Mouse (Mus musculus) E14TG2a.4 (cell line): Measurements from ENCODE around the gene Aff1.
A peak's percentile ranks its signal among the peaks of the same experiment; 100 is the strongest.

Source experiments
- H3K27me3 ChIP-seq: 2 replicates; pipeline ENCODE4 v1.6.1; 2014; ENCODE audit warnings: low read length, control low read depth; ENCODE audit not compliant: insufficient read depth
- H3K36me3 ChIP-seq: 2 replicates; pipeline ENCODE4 v1.6.1; 2014; ENCODE audit warnings: low read length, control low read depth; ENCODE audit not compliant: insufficient read depth
- H3K4me1 ChIP-seq: replicated peaks from 2 replicates; pipeline ENCODE4 v1.6.1; 2014; ENCODE audit warnings: low read depth, low read length, control low read depth
- H3K4me3 ChIP-seq: replicated peaks from 2 replicates; pipeline ENCODE4 v1.5.1; 2014; ENCODE audit warnings: mild to moderate bottlenecking, low read length
- H3K9me3 ChIP-seq: 2 replicates; pipeline ENCODE4 v1.6.1; 2014; ENCODE audit warnings: low read length, control low read depth
- CTCF ChIP-seq: conservative IDR thresholded peaks from 2 replicates; pipeline ENCODE4 v1.5.1; 2014; ENCODE audit warnings: low read length
- NANOG ChIP-seq: IDR thresholded peaks from 2 replicates; pipeline ENCODE4 v1.6.1; 2014; ENCODE audit warnings: borderline replicate concordance, low read length, mixed read lengths
- POU5F1 ChIP-seq: IDR thresholded peaks from 2 replicates; pipeline ENCODE4 v1.6.1; 2014; ENCODE audit warnings: low read length, borderline replicate concordance

The Aff1 gene

DNA sequence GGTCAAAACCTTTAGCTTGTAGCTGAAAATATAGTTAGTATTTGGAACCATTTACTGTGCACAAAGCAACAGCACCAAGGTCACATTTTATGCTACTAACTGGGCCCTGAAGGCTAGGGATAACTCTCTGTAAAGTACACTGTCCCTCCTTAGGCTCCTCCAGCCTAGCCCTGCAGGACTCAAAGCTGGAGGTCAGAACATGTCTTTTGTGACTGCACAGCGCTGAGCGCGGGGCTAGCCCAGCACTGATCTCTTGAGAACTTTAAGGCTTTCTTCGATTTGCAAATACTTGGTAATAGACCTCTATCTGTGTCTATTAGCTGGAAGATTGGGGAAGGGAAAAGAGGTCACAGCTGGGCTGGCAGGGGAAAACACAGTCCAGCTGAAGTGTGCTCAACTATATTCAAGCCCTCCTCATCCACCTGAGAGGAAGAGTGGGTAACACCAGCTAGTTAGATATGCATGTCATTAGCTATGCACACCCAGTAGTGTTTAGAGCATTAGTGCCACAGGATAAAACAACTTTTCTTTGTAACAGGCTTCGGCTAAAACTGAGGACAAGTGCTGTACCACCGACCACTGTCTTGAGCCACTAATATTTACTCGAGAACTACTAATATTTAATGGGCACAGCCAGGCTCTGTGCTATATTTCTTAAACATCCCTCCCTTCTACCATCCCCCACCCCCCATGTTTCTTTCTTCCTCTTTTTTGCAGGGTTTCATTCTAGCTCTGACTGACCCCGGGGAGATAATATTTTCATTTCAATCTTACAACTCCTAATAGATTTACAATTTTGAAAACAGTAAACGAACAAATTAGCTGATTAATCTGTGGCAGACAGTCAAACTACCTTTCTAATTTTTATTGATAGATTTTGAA lies 33.3 kb downstream of the Aff1 start:
- no peaks in the 10 kb centered on the region for H3K27me3 ChIP-seq
- H3K36me3 ChIP-seq, result 0 out of 2 replicates have a peak, but pooled peaks cover 10% of the 10 kb centered on the region
- H3K4me3 ChIP-seq, result peak overlapping the region; percentile 57
- no peaks in the 10 kb centered on the region for H3K9me3 ChIP-seq
- peaks cover 82% of the 10 kb centered on the region for H3K4me1 ChIP-seq
- TF ChIP-seq POU5F1 (no peak), CTCF (no peak), NANOG (no peak)

GRCm38 (mm10) chr5:103726281-103726938 lies 34.2 kb downstream of the Aff1 start:
- Histone ChIP-seq H3K36me3 (peaks cover 13% of the 10 kb centered on the region), H3K4me1 (peaks cover 82% of the 10 kb centered on the region), H3K9me3 (no peaks in the 10 kb centered on the region), H3K27me3 (no peaks in the 10 kb centered on the region), H3K4me3 (peak overlapping the region; percentile 57; the same call in 1 of the 2 replicates)
- TF ChIP-seq POU5F1 (no peak), CTCF (no peak), NANOG (no peak; the same call in 1 of the 2 replicates)

- Histone ChIP-seq H3K9me3 (no peaks in the 10 kb centered on the region), H3K4me1 (peaks cover 84% of the 10 kb centered on the region), H3K4me3 (no peak overlapping the region), H3K27me3 (no peaks in the 10 kb centered on the region), H3K36me3 (peaks cover 25% of the 10 kb centered on the region)
- TF ChIP-seq POU5F1 (no peak), CTCF (no peak), NANOG (no peak)
These were observed 35.7 kb downstream of the Aff1 start for GRCm38 (mm10) chr5:103727777-103728395.

GRCm38 (mm10) chr5:103729225-103729624 lies 37.1 kb downstream of the Aff1 start:
- Histone ChIP-seq H3K4me3 (no peak overlapping the region), H3K27me3 (no peaks in the 10 kb centered on the region), H3K9me3 (no peaks in the 10 kb centered on the region), H3K36me3 (peaks cover 25% of the 10 kb centered on the region), H3K4me1 (peaks cover 86% of the 10 kb centered on the region)
- no peak for TF ChIP-seq POU5F1
- no peak for TF ChIP-seq NANOG

- TF ChIP-seq NANOG (no peak), CTCF (no peak), POU5F1 (no peak)
- Histone ChIP-seq H3K36me3 (peaks cover 25% of the 10 kb centered on the region), H3K9me3 (no peaks in the 10 kb centered on the region), H3K27me3 (no peaks in the 10 kb centered on the region), H3K4me1 (peaks cover 91% of the 10 kb centered on the region), H3K4me3 (0 out of 2 replicates have a peak overlapping the region, but pooled peaks have one; percentile 5)
These were observed 38.0 kb downstream of the Aff1 start for GRCm38 (mm10) chr5:103730142-103730541.

- Histone ChIP-seq H3K4me1 (peaks cover 91% of the 10 kb centered on the region), H3K4me3 (0 out of 2 replicates have a peak overlapping the region, but pooled peaks have one; percentile 5), H3K36me3 (peaks cover 25% of the 10 kb centered on the region), H3K27me3 (no peaks in the 10 kb centered on the region), H3K9me3 (no peaks in the 10 kb centered on the region)
- no peak for TF ChIP-seq POU5F1
- TF ChIP-seq CTCF, result no peak
- TF ChIP-seq NANOG, result no peak
These were observed 38.6 kb downstream of the Aff1 start for GRCm38 (mm10) chr5:103730727-103731126.

- Histone ChIP-seq H3K4me1 (peaks cover 94% of the 10 kb centered on the region), H3K27me3 (no peaks in the 10 kb centered on the region), H3K36me3 (peaks cover 27% of the 10 kb centered on the region), H3K4me3 (peak overlapping the region; percentile 17; the same call in 1 of the 2 replicates), H3K9me3 (no peaks in the 10 kb centered on the region)
- TF ChIP-seq POU5F1 (no peak), NANOG (no peak), CTCF (no peak)
These were observed 40.4 kb downstream of the Aff1 start for GRCm38 (mm10) chr5:103732581-103732980.

- peaks cover 93% of the 10 kb centered on the region for H3K4me1 ChIP-seq
- H3K27me3 ChIP-seq, result no peaks in the 10 kb centered on the region
- peak overlapping the region; percentile 40 for H3K4me3 ChIP-seq
- peaks cover 34% of the 10 kb centered on the region for H3K36me3 ChIP-seq
- no peaks in the 10 kb centered on the region for H3K9me3 ChIP-seq
- no peak for TF ChIP-seq POU5F1
- peak; percentile 72 for TF ChIP-seq NANOG
These were observed 43.4 kb downstream of the Aff1 start for GRCm38 (mm10) chr5:103735411-103736112.
